Mouse (Mus musculus) bone marrow macrophage, adult 2 months (primary cell): ENCODE measurements around the gene Tpo. TPM values are rescaled to one million over a fixed set of nuclear protein-coding genes. Genes with fewer than 3 reads are reported as not detected.

Source experiments
- H3K27ac ChIP-seq: 2 replicates; pipeline ENCODE4 v1.5.1; 2012; ENCODE audit warnings: low read depth, low read length; ENCODE audit not compliant: insufficient read depth
- H3K4me1 ChIP-seq: 2 replicates; pipeline ENCODE4 v1.6.1; 2012; ENCODE audit warnings: low read length; ENCODE audit not compliant: control insufficient read depth, insufficient read depth
- H3K4me3 ChIP-seq: 2 replicates; pipeline ENCODE4 v1.5.1; 2012; ENCODE audit warnings: mild to moderate bottlenecking, low read length, moderate library complexity; ENCODE audit not compliant: insufficient read depth
- CTCF ChIP-seq: IDR thresholded peaks from 2 replicates; pipeline ENCODE4 v1.5.1; 2012; ENCODE audit warnings: low read depth, mild to moderate bottlenecking, low read length, moderate library complexity
- POLR2A ChIP-seq: IDR thresholded peaks from 2 replicates; pipeline ENCODE4 v1.6.1; 2012; ENCODE audit warnings: mild to moderate bottlenecking, low read depth, low read length, borderline replicate concordance
- polyA plus RNA-seq: library from polyadenylated mRNA; stranded (reverse); fragments of >200 nt; gene quantifications from 2 replicates; pipeline ENCODE4 v1.2.4, GENCODE M21; 2012; ENCODE audit not compliant: missing spikeins, insufficient read depth, insufficient read length

The Tpo gene
- polyA plus RNA-seq, 1 experiment, result not detected

DNA sequence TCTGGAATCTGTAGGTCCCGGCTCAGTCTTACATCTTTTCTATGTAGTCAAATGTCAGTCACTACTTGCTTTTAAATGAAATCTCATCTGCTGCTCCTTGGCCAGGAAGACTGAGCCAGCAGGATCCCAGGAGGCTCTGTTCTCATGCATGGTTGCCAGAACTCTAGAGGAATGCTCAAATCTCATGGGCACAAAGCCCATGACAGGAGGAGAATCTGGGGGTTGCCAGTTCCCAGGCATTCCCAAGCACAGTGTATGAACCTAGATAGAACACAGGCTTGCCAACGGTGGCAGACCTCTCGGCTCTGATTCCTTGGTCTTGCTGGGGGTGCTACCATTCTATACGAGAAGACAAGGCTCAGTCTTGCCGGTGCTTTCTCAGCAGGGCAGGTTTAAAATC lies 40.3 kb downstream of the Tpo start:
- no peak overlapping the region for H3K27ac ChIP-seq
- H3K4me3 ChIP-seq, result no peak overlapping the region
- TF ChIP-seq POLR2A (no peak), CTCF (no peak)
- H3K4me1 ChIP-seq, result no peaks in the 10 kb centered on the region

DNA sequence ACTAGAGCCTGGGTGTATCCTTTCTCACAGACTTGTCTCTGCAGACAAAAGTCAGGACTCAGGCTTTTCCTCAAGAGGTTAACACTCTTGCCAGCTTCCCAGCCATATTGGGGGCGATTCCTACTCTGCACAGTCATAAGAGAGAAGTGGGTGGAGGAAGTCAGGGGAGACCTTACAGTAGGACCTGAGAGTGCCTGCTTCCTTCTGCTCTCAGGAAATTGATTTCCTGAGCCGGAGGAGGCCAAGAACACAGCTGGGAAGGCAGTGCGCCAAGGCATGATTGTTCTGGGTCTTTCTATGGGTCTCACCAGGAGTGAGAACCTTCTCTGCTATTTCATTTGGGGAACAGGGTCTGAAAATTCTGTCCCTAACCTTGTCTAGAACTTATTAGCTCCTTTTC lies 48.5 kb downstream of the Tpo start:
- TF ChIP-seq CTCF, result no peak
- no peak for TF ChIP-seq POLR2A
- H3K4me1 ChIP-seq, result no peaks in the 10 kb centered on the region

GRCm38 (mm10) chr12:30077056-30077455 lies 55.4 kb downstream of the Tpo start:
- no peaks in the 10 kb centered on the region for H3K4me1 ChIP-seq

More for the DNA sequence above, 48.5 kb downstream of the Tpo start:
- H3K4me3 ChIP-seq, result no peak overlapping the region
- no peak overlapping the region for H3K27ac ChIP-seq

DNA sequence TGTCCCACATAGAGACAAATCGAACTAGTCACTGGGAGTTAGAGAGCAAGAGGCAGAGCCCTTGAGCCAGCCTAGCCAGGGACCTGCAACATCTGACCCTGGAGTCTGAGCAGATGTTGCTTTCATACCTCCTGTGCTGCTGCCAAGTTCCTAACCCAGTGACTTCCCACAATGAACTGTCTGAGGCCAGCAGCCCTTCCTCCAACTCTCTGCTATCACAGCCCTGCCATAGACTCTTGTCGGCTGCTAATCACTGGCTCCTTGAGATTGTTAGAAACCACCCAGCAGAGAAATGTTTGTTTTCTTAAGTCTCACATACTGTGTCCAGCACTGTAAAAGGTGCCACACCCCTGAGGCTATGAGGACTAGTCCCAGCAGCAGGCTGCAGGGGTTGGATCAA lies 56.1 kb downstream of the Tpo start:
- no peak overlapping the region for H3K27ac ChIP-seq
- TF ChIP-seq CTCF, result no peak
- no peak for TF ChIP-seq POLR2A
- H3K4me3 ChIP-seq, result no peak overlapping the region
- H3K4me1 ChIP-seq, result no peaks in the 10 kb centered on the region

More at GRCm38 (mm10) chr12:30077056-30077455, 55.4 kb downstream of the Tpo start:
- Histone ChIP-seq H3K27ac (no peak overlapping the region), H3K4me3 (no peak overlapping the region)
- TF ChIP-seq POLR2A (no peak), CTCF (no peak)

DNA sequence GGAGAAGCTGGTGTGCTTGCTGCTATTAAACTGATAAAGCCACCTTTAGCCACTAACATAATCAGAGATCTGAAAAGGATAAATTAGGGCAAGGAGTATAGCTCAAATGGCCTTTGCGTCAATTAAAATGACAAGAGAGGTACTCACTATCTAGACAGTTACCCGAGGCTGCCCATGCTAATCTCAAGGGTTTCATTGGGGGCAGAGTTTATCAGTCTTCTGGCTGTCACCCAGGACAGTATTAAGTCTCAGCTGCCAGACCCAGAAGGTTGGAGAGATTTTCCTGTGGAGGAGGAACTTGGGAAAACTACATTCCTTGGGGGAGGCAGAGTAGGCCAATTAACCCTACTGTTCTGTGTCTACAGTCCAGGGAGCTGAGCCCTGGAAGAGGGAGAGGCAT lies 63.1 kb downstream of the Tpo start:
- TF ChIP-seq CTCF (no peak), POLR2A (no peak)
- no peaks in the 10 kb centered on the region for H3K4me1 ChIP-seq
- H3K4me3 ChIP-seq, result no peak overlapping the region
- H3K27ac ChIP-seq, result no peak overlapping the region

GRCm38 (mm10) chr12:30067806-30068205 lies 64.6 kb downstream of the Tpo start:
- TF ChIP-seq POLR2A, result no peak
- no peak for TF ChIP-seq CTCF
- no peak overlapping the region for H3K4me3 ChIP-seq
- no peaks in the 10 kb centered on the region for H3K4me1 ChIP-seq
- no peak overlapping the region for H3K27ac ChIP-seq

DNA sequence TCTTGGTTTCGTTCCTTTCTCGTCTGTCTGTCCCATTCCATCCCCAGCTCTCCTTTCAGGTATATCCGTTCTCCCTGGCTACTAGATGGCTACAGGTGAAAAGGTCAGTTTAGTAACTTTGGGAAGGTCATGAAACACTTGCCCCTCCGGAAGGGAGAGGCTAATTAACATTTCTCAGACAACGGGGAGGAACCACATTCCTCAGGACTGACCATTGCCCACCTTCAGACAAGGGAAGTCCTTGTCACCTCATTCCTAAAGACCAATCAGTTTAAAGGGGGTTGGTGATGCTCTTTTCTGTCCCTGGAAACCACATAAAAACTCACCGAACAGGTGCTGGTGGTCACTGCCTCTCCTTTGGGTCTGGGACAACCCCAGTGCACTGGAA lies 70.3 kb downstream of the Tpo start:
- H3K27ac ChIP-seq, result no peak overlapping the region
- no peaks in the 10 kb centered on the region for H3K4me1 ChIP-seq
- H3K4me3 ChIP-seq, result no peak overlapping the region
- TF ChIP-seq POLR2A (no peak), CTCF (no peak)

GRCm38 (mm10) chr12:30061503-30062117 lies 70.8 kb downstream of the Tpo start:
- H3K4me1 ChIP-seq, result no peaks in the 10 kb centered on the region
- TF ChIP-seq POLR2A (no peak), CTCF (no peak)
- no peak overlapping the region for H3K4me3 ChIP-seq
- no peak overlapping the region for H3K27ac ChIP-seq

DNA sequence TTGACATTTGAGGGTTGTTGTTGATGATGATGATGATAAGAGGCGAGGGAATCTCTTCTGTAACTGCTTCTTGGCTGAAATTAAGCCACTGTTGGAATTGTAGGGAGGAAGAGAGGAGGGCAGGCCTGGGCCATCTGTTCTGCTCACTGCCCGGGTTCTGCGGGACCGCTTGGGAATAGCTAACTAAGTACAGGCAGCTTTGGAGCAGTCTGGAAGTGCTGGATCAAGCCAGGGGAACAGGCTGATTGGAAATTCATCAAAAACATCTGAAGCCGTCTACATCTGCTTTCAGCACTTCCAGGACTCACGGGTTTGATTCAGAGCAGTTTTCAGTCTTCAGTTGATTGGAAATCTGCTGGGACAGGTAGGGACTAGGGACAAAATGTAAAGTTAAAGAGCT lies 74.4 kb downstream of the Tpo start:
- Histone ChIP-seq H3K4me3 (no peak overlapping the region), H3K27ac (no peak overlapping the region), H3K4me1 (no peaks in the 10 kb centered on the region)
- TF ChIP-seq POLR2A (no peak), CTCF (no peak)

- Histone ChIP-seq H3K4me1 (no peaks in the 10 kb centered on the region), H3K4me3 (no peak overlapping the region), H3K27ac (no peak overlapping the region)
- TF ChIP-seq POLR2A (no peak), CTCF (no peak)
These were observed 77.5 kb downstream of the Tpo start for GRCm38 (mm10) chr12:30054761-30055540.

GRCm38 (mm10) chr12:30050235-30050634 lies 82.2 kb downstream of the Tpo start:
- TF ChIP-seq CTCF (peak; percentile 12; the same call in 1 of the 2 replicates), POLR2A (no peak)

More at GRCm38 (mm10) chr12:30050235-30050634, 82.2 kb downstream of the Tpo start:
- Histone ChIP-seq H3K4me1 (no peaks in the 10 kb centered on the region), H3K4me3 (no peak overlapping the region), H3K27ac (no peak overlapping the region)
